Mouse (Mus musculus) thymus, postnatal 10 days (tissue): ENCODE measurements around the gene Nfyb.

ENCODE experiments used
- DNase-seq, 2 experiments: peaks; one replicate each; pipeline ENCODE4 v3.0.0; 2021; ENCODE audit warnings: low spot score in 2 of 2

Nfyb gene

GRCm38 (mm10) chr10:82779831-82780230 lies 15.9 kb upstream of the Nfyb start:
- no peak for DNase-seq

GRCm38 (mm10) chr10:82778791-82779549 lies 15.0 kb upstream of the Nfyb start:
- DNase-seq, result no peak

GRCm38 (mm10) chr10:82777886-82778285 lies 13.9 kb upstream of the Nfyb start:
- peak in 1 of 2 experiments; percentile 26 for DNase-seq

GRCm38 (mm10) chr10:82777075-82777474 lies 13.1 kb upstream of the Nfyb start:
- no peak for DNase-seq

- DNase-seq, result no peak
Observed at GRCm38 (mm10) chr10:82774841-82775240, 10.9 kb upstream of the Nfyb start.

GRCm38 (mm10) chr10:82771595-82772170 lies 7.7 kb upstream of the Nfyb start:
- DNase-seq, result no peak

- no peak for DNase-seq
Observed at GRCm38 (mm10) chr10:82770713-82771112, 6.8 kb upstream of the Nfyb start.

GRCm38 (mm10) chr10:82768901-82769300 lies 5.0 kb upstream of the Nfyb start:
- DNase-seq, result no peak

- peak; percentile 49 to 53 for DNase-seq
Observed at GRCm38 (mm10) chr10:82762756-82763681, 925 bp downstream of the Nfyb start.

- no peak for DNase-seq
Observed at GRCm38 (mm10) chr10:82761037-82761811, 2.7 kb downstream of the Nfyb start.

GRCm38 (mm10) chr10:82759706-82760105 lies 4.2 kb downstream of the Nfyb start:
- no peak for DNase-seq

GRCm38 (mm10) chr10:82758878-82759277 lies 5.1 kb downstream of the Nfyb start:
- DNase-seq, result no peak

- DNase-seq, result no peak
Observed at GRCm38 (mm10) chr10:82758368-82758767, 5.6 kb downstream of the Nfyb start.

- no peak for DNase-seq
Observed at GRCm38 (mm10) chr10:82757341-82757740, 6.6 kb downstream of the Nfyb start.

GRCm38 (mm10) chr10:82756466-82756865 lies 7.5 kb downstream of the Nfyb start:
- no peak for DNase-seq

- DNase-seq, result no peak
Observed at GRCm38 (mm10) chr10:82755213-82755890, 8.6 kb downstream of the Nfyb start.

- DNase-seq, result no peak
Observed at GRCm38 (mm10) chr10:82754642-82755041, 9.3 kb downstream of the Nfyb start.

- DNase-seq, result no peak
Observed at GRCm38 (mm10) chr10:82752921-82753320, 11.0 kb downstream of the Nfyb start.

GRCm38 (mm10) chr10:82750778-82751177 lies 13.2 kb downstream of the Nfyb start:
- no peak for DNase-seq

GRCm38 (mm10) chr10:82746988-82747850 lies 16.7 kb downstream of the Nfyb start:
- no peak for DNase-seq
